Mouse (Mus musculus) hematopoietic stem cell, adult 5-6 weeks (primary cell): ENCODE data around the gene Xrcc1. TPM values are rescaled to one million over a fixed set of nuclear protein-coding genes. Genes with fewer than 3 reads are reported as not detected.
"Not testable (repeated sequence)": the region's sequence is repeated elsewhere in the genome, so short reads cannot be mapped to it uniquely, and the experiment has no call there.

Experiments
- ATAC-seq, 2 experiments: fragments of 125-278 bp in 1 of 2; replicated peaks in 1 of 2; 2 replicates each; pipeline ENCODE4 v1.8.0; 2016 to 2017; ENCODE audit warnings: inconsistent platforms in 2 of 2, mild to moderate bottlenecking in 2 of 2, moderate number of reproducible peaks in 2 of 2, low read depth in 1 of 2, moderate TSS enrichment in 1 of 2; ENCODE audit not compliant: low FRiP score in 2 of 2, poor library complexity in 2 of 2, severe bottlenecking in 2 of 2, insufficient read depth in 1 of 2, low TSS enrichment in 1 of 2
- total RNA-seq: library from RNA; stranded (forward); fragments of 172-1452, 232-1000 nt; gene quantifications from 2 replicates; pipeline ENCODE4 v1.2.3, GENCODE M21; 2017

Xrcc1 gene
- total RNA-seq, 1 experiment from 2014 or later: 42.9 TPM

DNA sequence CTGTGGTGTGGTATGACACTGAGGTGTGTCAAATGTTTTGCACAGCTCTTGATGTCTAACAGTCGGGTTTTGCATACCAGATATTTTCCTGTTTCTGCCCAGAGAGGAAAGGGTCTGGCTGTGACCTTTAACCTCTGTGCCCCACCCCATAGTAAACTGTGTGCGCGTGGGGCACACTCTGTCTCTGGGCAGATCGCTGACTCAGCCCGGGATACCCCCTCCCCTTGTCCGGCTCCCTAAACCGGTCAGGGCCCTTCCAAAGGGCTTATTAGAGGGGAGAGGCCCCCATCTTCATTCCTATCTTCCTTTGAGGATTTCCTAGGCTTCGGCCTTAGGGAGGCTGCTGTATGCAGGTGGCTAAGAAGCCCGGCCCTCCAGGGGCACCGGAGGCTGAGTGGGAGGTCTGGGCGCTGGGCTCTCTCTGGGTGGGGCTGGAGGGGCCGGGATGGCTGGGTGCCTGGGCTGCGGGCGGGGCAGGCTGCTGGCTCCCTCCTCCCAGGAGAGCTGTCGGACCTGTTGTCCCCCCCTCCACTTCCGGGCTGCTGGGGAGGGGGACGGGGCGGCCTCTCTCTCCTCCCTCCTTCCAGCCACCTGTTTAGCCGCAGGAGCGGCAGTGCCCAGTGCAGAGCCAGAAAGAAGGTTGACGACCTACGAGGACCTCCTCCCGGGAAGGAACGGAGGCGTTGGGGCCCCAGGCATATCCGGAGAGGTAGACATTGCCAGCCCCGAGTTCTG is 64.2 kb downstream of the Xrcc1 start, which contains the start of gene Phldb3:
Gene Phldb3 (plus strand): TSS at position 620 of the 735 bp plus-strand sequence.
- ATAC-seq: peak; percentile 25 to 48; a peak in 3 of 4 replicates

DNA sequence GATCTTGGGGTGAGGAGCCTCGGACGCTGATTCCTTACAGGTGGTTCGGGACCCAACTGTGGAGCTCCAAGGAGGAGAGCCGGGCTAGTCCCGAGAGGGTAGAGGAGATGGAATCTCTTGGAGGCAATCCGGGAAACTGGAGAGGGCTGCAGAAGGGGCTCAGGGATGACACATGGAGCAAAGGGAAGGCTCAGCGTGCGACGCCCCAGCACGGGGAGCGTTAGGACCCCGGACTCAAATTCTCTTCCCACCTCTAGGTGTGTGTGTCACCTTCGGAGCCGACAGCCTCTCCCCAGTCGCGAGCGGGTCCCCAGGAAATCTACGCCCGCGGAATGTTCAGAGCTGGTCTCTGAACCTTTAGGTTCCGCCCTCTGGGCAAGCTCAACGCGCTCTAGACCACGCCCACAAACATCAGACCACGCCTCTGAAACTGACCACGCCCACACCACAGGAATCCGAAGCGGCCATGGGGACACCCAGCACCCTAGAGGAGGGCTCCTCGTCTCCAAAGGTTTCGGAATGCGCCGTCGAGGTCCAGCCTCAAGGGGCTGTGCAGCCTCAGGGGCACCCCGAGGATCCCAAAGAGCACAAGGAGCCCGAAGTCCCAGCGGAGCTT is 64.9 kb downstream of the Xrcc1 start:
- peak; percentile 77 to 80 for ATAC-seq

DNA sequence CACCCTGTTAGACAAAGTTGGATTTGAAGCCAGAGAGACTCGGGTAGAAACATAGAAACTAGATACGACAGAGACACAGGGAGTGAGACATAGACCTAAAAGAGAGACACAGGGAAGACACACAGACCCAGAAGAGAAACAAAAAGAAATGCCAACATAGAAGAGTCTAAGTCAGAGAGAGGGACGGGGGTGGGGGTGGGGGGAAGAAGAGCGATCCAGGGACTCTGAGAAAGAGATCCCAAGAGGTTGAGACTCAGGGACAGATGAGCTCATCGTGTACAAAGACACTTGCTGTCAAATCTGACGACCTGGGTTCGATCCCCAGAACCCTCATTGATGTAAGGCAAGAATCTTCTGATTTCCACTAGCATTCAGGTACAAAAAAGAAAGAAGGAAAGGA is 65.6 kb downstream of the Xrcc1 start:
- ATAC-seq: no peak

DNA sequence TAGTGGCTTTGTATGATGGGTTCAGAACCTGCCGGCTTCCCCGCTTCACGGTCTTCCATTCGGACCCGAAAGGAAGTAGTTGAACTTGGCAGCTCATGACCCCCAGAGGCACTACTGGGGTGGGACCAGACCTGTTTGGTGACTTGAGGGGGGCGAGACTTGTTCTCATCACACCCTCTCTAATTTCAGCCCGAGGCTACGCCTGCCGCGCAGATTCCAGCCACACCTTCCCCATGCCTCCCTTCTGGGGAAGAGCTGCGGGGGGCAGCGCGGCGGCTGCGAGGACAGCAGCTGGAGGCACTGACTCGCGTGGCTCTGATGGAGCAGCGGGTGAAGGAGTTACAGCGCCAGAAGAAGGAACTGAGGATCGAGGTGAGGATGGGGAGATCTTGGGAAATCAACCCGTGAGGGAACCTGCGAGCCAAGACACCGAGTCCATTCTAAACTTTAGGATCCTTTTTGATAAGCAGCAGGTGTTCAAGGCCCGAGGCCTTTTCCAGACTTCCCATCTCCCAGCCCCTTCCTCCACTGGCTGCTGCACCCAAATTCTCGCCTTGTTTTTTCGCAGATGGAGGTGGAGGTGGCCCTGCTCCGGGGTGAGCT is 66.3 kb downstream of the Xrcc1 start:
- no peak for ATAC-seq

GRCm38 (mm10) chr7:24614816-24615215 is 68.7 kb downstream of the Xrcc1 start:
- ATAC-seq: no peak

DNA sequence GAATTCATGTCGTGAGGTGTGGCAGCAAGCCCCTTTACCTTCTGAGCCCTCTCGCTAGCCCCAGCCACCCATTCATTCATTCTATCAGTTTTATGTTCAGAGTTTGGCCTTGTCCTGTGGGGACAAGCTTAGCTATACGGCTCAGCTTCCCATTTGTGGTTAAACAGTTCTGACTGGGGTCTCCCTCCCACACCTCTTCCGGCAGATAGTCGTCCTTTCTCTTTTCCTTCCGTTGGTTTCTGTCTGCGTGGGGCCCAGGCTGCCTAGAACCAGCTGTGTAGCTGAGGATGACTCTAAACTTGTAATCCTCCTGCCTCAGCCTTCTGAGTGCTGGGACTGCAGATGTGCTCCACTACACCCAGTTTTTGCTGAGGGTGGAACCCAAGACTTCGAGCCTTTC is 71.7 kb downstream of the Xrcc1 start:
- ATAC-seq: peak; percentile 63 to 74

DNA sequence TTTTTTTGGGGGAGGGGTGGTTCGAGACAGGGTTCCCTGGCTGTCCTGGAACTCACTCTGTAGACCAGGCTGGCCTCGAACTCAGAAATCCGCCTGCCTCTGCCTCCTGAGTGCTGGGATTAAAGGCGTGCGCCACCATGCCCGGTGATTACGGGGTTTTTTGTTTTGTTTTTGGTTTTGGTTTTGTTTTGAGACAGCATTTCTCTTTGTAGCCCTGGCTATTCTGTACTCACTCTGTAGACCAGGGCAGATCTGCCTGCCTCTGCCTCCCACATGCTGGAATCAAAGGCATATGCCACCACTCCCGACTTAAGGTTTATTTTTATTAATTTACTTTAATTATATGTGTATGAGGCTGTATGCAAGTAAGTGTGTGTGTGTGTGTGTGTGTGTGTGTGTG is 72.3 kb downstream of the Xrcc1 start:
- not testable (repeated sequence) for ATAC-seq

DNA sequence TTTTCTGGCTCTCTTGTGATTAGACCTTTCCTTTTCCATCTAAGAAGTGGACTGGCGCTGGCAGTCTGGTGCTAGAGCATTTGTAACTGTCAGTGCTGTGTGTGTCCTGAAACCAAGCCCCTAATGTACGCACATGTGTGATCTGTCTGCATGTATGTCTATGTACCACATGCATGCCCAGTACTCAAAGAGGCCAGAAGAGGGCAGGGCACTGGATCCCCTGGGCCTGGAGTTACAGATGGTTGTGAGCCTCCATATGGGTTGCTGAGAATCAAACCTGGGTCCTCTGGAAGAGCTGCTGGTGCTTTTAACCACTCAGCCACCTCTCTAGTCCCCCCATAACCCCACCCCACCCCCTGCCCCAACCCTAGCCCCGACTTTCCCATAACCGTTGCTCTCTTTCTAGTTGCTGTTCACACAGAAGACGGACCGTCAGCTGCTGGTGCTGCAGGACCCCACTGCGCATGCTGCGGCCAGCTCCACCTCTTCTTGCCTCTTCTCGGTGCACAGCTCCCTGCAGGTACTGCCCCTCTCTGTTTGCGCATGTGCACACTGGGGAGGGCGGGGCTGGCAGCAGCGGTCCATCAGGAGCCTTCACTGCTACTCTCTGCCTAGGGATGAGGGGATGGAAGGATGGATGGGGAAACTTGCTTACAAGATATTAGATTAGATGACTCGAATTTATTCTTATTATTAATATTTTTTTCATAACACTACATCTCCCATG is 73.7 kb downstream of the Xrcc1 start:
- no peak for ATAC-seq

DNA sequence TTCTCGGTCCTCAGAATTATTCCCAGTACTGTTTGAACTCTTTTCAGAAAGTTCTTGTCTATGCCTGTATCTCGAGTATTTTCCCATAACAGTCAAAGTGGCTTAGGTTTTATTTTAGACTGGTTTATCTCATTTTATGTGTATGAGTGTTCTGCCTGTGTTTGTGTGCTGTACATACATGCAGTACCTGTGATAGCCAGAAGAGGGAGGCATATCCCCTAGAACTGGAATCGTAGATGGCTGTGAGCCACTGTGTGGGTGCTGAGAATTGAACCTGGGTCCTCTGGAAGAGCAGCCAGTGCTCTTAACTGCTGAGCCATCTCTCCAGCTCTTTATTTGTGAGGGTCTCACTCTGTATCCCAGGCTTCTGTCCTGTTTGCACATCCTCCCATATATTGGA is 75.1 kb downstream of the Xrcc1 start:
- no peak for ATAC-seq

DNA sequence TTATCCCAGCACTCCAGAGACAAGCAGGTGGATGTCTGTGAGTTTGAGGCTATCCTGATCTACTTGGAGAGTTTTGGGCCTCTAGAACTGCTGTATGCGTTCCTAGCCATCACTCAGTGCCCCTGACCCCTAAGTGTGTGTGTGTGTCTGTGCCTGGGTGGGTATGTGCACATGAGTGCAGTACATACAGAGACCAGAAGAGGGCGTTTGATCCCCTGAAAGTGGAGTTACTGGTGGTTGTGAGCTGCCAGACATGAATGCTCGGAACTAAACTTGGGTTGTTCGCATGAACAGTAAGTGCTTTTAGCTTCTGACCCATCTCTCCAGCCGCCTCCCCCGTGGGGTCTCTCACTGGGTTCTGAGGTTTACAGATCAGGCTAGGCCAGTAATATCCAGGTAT is 76.9 kb downstream of the Xrcc1 start:
- ATAC-seq: no peak

Other genes starting within 250 kb of the Xrcc1 start
- 23.2 and 24.6 TPM in 2 replicates for gene Zfp61, start 245.1 kb upstream of the Xrcc1 start, total RNA-seq
- 5.5 and 6.5 TPM in 2 replicates for gene Zfp94, start 229.6 kb upstream of the Xrcc1 start, total RNA-seq
- not detected in 2 replicates for gene Tescl, start 212.4 kb upstream of the Xrcc1 start, total RNA-seq
- not detected in 2 replicates for gene Lypd5, start 197.1 kb upstream of the Xrcc1 start, total RNA-seq
- gene Kcnn4, start 176.0 kb upstream of the Xrcc1 start, total RNA-seq: 75.9 and 80.8 TPM in 2 replicates
- 15.6 and 21.3 TPM in 2 replicates for gene Smg9, start 146.7 kb upstream of the Xrcc1 start, total RNA-seq
- not detected in 2 replicates for gene Irgc1, start 94.0 kb upstream of the Xrcc1 start, total RNA-seq
- 37.1 and 53.2 TPM in 2 replicates for gene Plaur, start 83.8 kb upstream of the Xrcc1 start, total RNA-seq
- gene Cadm4, start 64.3 kb upstream of the Xrcc1 start, total RNA-seq: 0.35 TPM in 1 of 2 replicates, not detected in the other
- gene Zfp428, start 39.3 kb upstream of the Xrcc1 start, total RNA-seq: 1.1 and 5.1 TPM in 2 replicates
- gene AC161166.1, start 33.8 kb upstream of the Xrcc1 start, total RNA-seq: not detected in 2 replicates
- 6.8 and 8.0 TPM in 2 replicates for gene Irgq, start 15.6 kb upstream of the Xrcc1 start, total RNA-seq
- not detected in 2 replicates for gene Pinlyp, start 171 bp upstream of the Xrcc1 start, total RNA-seq
- 14.2 and 16.4 TPM in 2 replicates for gene Ethe1, start 41.3 kb downstream of the Xrcc1 start, total RNA-seq
- gene Zfp575, start 41.4 kb downstream of the Xrcc1 start, total RNA-seq: not detected in 2 replicates
- 13.9 and 17.5 TPM in 2 replicates for gene Phldb3, start 64.5 kb downstream of the Xrcc1 start, total RNA-seq
- gene Lypd3, start 90.3 kb downstream of the Xrcc1 start, total RNA-seq: not detected in 2 replicates
- not detected in 2 replicates for gene Tex101, start 130.4 kb downstream of the Xrcc1 start, total RNA-seq
- not detected in 2 replicates for gene BC049730, start 163.0 kb downstream of the Xrcc1 start, total RNA-seq
- not detected in 2 replicates for gene Gm4763, start 180.6 kb downstream of the Xrcc1 start, total RNA-seq
- 31.5 and 105 TPM in 2 replicates for gene Cd177, start 214.0 kb downstream of the Xrcc1 start, total RNA-seq
- 1.1 and 15.1 TPM in 2 replicates for gene Ceacam10, start 230.9 kb downstream of the Xrcc1 start, total RNA-seq